Mouse (Mus musculus): ENCODE measurements around the gene Polr1b.
A peak's percentile ranks its signal among the peaks of the same experiment; 100 is the strongest.

The Polr1b gene

GRCm38 (mm10) chr2:129100784-129101310, at the start of gene Polr1b:
Polr1b (plus strand) TSS chr2:129100995.
- DNase-seq: peak; percentile 86

GRCm38 (mm10) chr2:129052451-129052983, 48.3 kb upstream of the Polr1b start:
- DNase-seq: no peak

- no peak for DNase-seq
Observed at GRCm38 (mm10) chr2:129055741-129056140, 45.1 kb upstream of the Polr1b start.

GRCm38 (mm10) chr2:129056597-129056996, 44.2 kb upstream of the Polr1b start:
- no peak for DNase-seq

GRCm38 (mm10) chr2:129057256-129057655, 43.5 kb upstream of the Polr1b start:
- no peak for DNase-seq

- no peak for DNase-seq
Observed at GRCm38 (mm10) chr2:129057920-129058361, 42.9 kb upstream of the Polr1b start.

GRCm38 (mm10) chr2:129061456-129062059, 39.2 kb upstream of the Polr1b start:
- no peak for DNase-seq

- peak; percentile 68 for DNase-seq
Observed at GRCm38 (mm10) chr2:129065437-129066282, 35.1 kb upstream of the Polr1b start, which contains the start of gene Ttl. Ttl (plus strand) TSS chr2:129065942.

GRCm38 (mm10) chr2:129066326-129066725, 34.5 kb upstream of the Polr1b start:
- DNase-seq: peak; percentile 58

- no peak for DNase-seq
Observed at GRCm38 (mm10) chr2:129070296-129070695, 30.5 kb upstream of the Polr1b start.

GRCm38 (mm10) chr2:129078313-129078712, 22.5 kb upstream of the Polr1b start:
- no peak for DNase-seq

GRCm38 (mm10) chr2:129079194-129079593, 21.6 kb upstream of the Polr1b start:
- DNase-seq: no peak

- DNase-seq: no peak
Observed at GRCm38 (mm10) chr2:129081097-129081496, 19.7 kb upstream of the Polr1b start.

GRCm38 (mm10) chr2:129083514-129083913, 17.3 kb upstream of the Polr1b start:
- no peak for DNase-seq

GRCm38 (mm10) chr2:129084959-129085358, 15.8 kb upstream of the Polr1b start:
- no peak for DNase-seq

- no peak for DNase-seq
Observed at GRCm38 (mm10) chr2:129087520-129087919, 13.3 kb upstream of the Polr1b start.

- no peak for DNase-seq
Observed at GRCm38 (mm10) chr2:129090370-129090769, 10.4 kb upstream of the Polr1b start.

- DNase-seq: no peak
Observed at GRCm38 (mm10) chr2:129092810-129093209, 8.0 kb upstream of the Polr1b start.

GRCm38 (mm10) chr2:129093926-129094724, 6.7 kb upstream of the Polr1b start:
- no peak for DNase-seq

- DNase-seq: no peak
Observed at GRCm38 (mm10) chr2:129112924-129113323, 12.1 kb downstream of the Polr1b start.

- DNase-seq: no peak
Observed at GRCm38 (mm10) chr2:129115706-129116367, 15.0 kb downstream of the Polr1b start.

- no peak for DNase-seq
Observed at GRCm38 (mm10) chr2:129116368-129116739, 15.6 kb downstream of the Polr1b start.
